Mouse (Mus musculus) liver, embryonic 14.5 days (tissue): ENCODE measurements around the gene Rtn4ip1.

Source experiments
- CTCF ChIP-seq: IDR thresholded peaks from 2 replicates; pipeline ENCODE4 v1.5.1; 2016; ENCODE audit warnings: antibody characterized with exemption, low read depth, control low read depth
- EP300 ChIP-seq: IDR thresholded peaks from 2 replicates; pipeline ENCODE4 v1.6.1; 2016; ENCODE audit warnings: antibody characterized with exemption, low read depth

DNA sequence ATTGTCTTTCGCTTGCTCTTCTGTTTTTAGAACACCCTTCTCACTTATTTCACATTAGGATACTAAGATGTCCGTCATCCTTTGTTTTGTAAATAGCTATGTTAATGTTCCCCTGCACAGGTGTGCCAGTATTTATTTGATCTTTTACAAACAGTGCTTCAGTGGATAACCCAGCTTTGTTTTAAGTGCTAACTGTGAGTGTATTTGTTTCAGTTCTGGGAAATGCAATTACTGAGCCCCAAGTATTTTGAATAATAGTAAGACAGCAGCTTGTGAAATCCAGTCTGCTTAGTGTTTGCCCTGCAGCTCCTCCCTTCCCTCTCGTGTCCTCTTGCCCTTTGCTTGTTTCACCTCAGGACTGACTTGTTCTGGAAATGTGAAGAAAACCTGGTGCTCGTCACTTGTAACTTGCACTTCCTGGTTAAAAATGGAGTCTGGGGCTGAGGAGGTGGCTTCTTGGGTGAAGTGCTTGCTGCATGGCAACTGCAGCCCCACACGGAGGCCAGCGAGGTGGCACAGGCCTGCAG, 37.6 kb downstream of the Rtn4ip1 start:
- TF ChIP-seq CTCF (no peak), EP300 (no peak)
